Mouse (Mus musculus): ENCODE results near the gene Ctns.

Ctns gene

GRCm38 (mm10) chr11:73198603-73199229, at the start of gene Ctns:
Gene Ctns (minus strand): TSS chr11:73199042.
- peak; percentile 93 for DNase-seq

DNA sequence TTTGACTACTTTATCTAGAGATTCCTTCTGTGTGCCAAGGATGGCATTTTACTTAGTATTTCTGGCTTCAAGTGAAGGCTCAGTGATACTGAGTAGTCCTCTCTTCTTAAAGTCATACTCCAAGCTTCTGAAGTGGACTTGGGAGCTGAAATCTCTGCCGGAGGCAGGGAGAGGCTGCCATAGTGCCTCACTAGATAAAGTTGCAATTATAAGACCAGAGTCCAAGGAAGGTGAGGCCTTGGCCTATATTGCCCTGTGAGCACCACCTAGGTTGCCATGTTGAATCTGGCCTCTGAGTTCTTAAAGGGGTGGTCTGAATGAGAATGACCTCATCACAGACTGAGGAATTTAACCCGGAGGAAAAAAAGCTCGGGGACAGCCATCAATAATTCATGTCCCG, 43.9 kb upstream of the Ctns start:
- DNase-seq: no peak

DNA sequence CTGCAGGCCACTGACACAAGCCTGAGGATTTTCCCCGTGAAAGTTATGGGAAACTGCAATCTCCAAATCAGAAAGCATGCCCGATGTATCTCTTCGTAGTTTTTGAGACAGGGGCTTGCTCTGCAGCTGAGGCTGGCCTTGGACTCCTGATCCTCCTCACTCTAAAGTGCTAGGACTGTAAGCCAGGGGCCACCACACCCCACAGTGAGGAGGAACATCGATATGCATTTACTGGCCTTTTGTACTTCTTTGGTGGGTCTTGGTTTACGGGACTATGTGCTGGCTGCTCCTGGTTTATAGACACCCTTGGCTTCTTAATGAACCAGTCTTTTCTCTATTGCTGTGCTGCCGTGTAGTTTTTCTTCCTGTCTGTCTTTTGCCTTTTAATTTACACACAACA, 43.4 kb upstream of the Ctns start:
- DNase-seq: no peak

DNA sequence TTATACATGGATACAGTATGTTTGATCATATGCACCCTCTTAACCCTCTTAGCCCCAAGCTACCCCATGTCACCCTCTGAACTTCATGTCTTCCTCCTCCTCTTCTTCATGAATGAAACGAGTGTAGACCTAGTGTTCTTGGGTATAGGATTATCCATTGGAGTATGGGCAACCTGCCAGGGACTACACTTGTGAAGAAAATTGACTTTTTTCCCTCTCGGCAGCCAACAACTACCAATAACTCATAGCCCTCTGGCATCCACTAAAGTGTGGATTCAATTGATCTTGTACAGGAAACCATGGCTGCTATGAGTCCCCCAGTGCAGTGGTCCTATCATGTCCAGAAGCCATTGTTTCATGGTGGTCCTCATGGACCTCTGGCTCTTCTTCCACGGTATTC, 37.9 kb upstream of the Ctns start:
- DNase-seq: no peak

DNA sequence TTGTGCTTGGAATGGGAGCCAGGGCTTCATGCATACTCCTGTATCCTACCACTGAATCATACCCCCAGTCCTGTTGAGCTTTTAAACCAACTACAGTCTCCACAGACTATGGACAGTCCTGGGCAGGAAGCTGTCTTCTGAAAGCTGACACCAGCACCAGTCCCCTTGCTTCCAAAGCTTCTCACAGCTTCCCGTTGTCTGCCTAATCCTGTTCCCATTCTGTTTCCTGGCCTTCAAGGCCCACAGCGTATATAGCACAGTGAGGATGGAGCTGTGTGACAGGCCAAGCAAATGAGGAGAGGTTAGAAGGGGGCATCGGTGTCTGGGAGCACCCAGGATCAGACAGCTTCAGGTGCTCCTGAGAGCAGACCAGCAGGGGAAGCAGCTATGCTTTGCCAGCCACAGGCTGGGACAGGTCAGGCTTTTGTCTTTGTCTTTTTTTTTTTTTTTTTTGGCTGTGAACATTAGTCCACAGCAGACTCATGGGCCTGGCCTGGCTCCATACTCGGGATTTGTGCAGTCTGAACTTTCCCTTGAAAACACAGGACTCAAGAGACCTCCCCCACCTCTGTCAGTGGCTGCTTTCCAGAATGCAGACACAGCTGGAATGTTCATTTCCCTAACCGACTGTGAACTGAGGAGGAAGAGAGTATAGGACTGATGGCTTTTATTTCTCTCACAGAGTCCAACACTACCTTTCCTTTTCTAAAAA, 37.3 kb upstream of the Ctns start:
- DNase-seq: no peak

DNA sequence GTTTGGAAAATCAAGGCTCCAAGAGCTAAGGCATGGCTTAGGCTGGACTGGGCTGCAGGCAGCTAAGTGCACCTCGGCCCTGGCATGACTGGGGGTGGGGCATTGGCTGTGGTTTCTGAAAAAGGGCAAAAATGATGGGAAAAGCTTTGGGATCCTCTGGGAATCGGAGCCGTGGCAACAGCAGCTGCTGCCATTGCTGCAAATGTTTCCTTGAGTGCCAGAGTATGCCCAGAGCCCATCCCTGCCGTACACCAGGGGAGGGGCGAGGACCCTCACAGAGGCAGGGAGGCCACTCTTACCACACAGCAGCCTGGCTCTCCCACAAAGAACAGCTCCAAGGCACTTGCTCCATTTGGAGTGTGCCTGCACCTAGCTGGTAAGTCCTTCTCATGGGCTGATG, 35.1 kb upstream of the Ctns start, which contains the start of gene Trpv1:
Trpv1 (plus strand) TSS at position 301 of the 400 bp plus-strand sequence.
- no peak for DNase-seq

GRCm38 (mm10) chr11:73232513-73232912, 33.7 kb upstream of the Ctns start:
- DNase-seq: no peak

GRCm38 (mm10) chr11:73230081-73230480, 31.2 kb upstream of the Ctns start:
- no peak for DNase-seq

GRCm38 (mm10) chr11:73228881-73229280, 30.0 kb upstream of the Ctns start:
- no peak for DNase-seq

DNA sequence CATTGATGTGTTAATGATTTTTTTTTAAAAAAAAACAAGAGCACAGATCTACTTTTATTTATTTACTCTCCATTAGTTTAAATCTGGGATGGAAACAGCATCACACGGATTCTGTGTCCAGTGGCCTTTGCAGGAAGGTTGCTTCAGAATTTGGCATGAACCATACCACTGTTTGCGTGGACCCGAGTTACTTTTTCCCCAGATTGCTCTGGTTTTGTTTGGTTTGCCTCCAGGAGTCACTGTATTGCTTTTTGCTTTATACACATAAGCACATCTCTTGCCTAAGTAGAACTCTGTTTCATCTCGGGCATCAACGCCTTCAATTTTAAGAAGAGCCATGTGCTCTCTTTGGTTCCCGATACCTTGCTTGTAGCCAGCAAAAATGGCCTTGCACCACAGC, 27.0 kb upstream of the Ctns start:
- no peak for DNase-seq

- DNase-seq: peak; percentile 6
Measured at GRCm38 (mm10) chr11:73223966-73224365, 25.1 kb upstream of the Ctns start.

- DNase-seq: no peak
Measured at GRCm38 (mm10) chr11:73222846-73223245, 24.0 kb upstream of the Ctns start.

GRCm38 (mm10) chr11:73220651-73221050, 21.8 kb upstream of the Ctns start:
- DNase-seq: no peak

- DNase-seq: no peak
Measured at GRCm38 (mm10) chr11:73219671-73220070, 20.8 kb upstream of the Ctns start.

- no peak for DNase-seq
Measured at GRCm38 (mm10) chr11:73213956-73214355, 15.1 kb upstream of the Ctns start.

GRCm38 (mm10) chr11:73207621-73208020, 8.8 kb upstream of the Ctns start:
- no peak for DNase-seq

GRCm38 (mm10) chr11:73205194-73205593, 6.4 kb upstream of the Ctns start:
- no peak for DNase-seq

DNA sequence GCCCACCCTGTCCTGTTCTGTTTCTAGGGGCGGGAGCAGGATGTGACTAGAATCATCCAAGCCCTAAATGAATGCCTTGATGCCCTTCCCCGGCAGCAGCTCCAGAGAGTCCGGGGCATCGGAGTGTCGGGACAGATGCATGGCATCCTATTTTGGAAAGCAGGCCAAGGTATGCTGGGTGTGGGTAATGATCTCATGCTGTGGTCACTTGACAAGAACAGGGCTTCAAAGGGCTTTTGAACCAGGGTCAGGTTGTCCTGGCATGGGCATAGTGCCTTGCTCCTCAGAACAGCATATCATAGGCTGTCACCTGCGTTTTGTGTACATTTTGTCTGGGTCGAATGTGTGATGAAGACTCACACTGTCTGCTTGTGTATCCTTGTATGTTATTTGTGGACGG, 5.1 kb upstream of the Ctns start:
- DNase-seq: no peak

GRCm38 (mm10) chr11:73201597-73201996, 2.8 kb upstream of the Ctns start:
- DNase-seq: peak; percentile 22

GRCm38 (mm10) chr11:73201021-73201420, 2.2 kb upstream of the Ctns start:
- DNase-seq: peak; percentile 27

DNA sequence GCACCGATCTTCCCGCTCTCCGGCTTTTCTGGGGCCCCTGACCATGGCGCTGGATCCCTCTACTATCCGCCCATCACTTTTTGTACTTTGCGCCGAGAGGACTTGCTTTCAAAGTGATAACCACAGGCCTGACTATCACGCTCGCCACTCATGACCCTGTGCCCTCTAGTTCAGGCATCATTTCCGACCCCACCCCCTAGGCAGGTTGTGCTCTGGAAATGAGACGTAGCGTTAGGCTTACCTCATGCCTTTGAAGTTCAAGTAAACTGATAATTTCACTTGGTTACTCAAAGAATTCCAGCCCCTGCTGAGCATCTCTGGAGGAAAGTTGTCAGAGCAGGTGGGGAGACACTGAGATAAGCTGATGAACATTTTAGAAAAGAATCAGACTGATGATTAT, 1.0 kb upstream of the Ctns start:
- peak; percentile 60 for DNase-seq

DNA sequence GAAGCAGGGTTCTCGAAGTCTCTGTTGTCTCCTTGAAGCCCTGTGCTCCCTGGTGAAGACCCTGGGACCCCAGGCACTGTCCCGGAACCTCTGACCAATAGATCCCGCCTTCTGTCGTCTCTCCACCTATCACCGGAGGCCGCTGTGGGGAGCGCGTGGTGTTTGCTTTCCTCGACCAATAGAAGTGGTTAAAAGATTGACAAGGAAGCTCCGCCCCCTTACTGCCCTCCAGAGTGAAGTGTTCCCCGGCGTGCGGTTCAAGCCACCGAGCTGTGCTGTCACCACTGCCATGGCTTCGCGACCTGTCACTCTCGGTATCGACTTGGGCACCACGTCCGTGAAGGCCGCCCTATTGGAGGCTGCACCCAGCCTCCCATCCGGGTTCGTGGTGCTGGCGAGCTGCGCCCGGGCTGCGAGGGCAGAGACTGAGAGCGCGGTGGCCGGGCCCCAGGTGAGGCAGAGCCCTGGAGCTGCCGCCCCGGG, 429 bp upstream of the Ctns start, which contains the start of gene Shpk:
Shpk (plus strand) TSS at position 231 of the 483 bp plus-strand sequence.
- peak; percentile 98 for DNase-seq

- DNase-seq: no peak
Measured at GRCm38 (mm10) chr11:73198190-73198589, 652 bp downstream of the Ctns start.

DNA sequence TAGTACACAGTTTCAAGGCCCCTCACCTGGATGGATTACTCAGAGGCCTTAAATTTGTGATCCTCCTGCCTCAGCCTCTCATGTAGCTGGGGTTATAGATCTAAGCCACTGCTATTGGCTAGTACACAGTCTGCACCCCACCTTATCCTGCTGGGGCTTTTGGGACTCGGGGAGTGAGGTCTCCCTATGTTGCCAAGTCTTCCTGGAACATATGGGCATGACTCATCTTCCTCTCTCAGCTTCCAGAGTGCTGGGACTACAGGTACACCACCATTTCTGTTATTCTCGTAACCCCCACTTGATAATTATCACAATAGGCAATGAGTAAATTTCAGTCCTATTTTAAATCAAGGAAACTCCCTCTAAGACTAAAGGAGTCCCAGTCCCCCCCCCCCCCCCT, 4.4 kb downstream of the Ctns start:
- peak; percentile 31 for DNase-seq

All from cerebellum, adult 9-10 months (tissue).